Mouse (Mus musculus) kidney, adult 9 months (tissue): Measurements from ENCODE around the gene Def8.
A peak's percentile ranks its signal among the peaks of the same experiment; 100 is the strongest.

Experiments
- DNase-seq: peaks from one replicate; pipeline ENCODE4 v3.0.0; 2022

The Def8 gene

DNA sequence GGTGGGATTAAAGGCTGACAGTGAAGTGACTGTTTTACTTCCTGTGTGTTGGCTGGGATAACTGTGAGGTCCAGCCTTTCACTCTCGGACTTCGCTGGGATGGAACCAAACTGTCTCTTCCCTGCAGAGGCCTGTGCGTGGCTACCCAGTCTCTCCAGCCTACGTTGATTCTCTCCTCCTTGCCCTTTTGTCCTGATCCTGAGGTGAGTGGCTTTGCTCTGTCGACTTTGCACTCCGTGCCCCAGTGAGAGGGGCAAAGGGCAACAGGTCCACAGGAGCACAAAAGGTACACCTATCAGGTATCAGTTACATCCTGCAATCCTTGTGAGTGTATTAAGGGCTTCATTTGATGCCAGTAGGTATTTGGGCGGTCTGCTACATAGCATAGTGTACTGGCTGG is at the start of gene Def8:
Def8 (plus strand) TSS at position 87 of the 400 bp plus-strand sequence.
- peak; percentile 84 for DNase-seq

DNA sequence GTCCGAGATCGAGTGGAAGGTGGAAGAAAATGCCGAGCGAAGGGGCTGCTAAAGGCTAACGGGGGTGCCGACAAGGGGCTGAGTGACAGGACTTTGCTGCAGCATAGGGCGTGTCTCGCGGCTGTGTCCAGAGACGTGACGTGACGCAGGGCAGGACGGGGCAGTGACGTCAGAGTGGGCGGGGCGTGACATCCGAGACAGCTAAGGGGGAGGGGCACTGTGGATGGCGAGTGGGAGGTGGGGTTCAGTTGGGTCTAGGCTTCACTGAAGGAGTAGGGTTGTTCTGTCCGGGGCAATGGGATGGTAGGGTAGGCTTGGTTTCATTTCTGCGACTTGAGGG is 49.1 kb upstream of the Def8 start:
- peak; percentile 95 for DNase-seq

DNA sequence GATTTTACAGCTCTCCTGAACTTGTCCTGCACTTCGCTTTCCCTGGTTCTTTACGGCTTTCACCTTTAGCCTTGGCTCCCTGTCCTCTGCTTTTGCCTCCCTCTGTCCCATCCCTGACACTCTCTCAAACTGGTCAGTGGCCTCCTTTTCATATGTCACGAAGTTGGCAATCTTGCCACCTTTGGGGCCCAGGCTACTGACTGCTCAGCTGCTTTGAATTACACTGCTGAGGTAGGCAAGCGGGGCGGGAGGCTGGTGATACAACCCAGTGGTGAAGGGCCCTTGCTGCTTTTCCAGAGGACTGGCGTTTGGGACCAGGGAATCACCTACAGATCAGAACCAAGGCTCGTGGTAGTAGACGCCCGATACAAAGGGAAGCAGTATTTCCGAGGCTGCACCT is 47.6 kb upstream of the Def8 start:
- no peak for DNase-seq

DNA sequence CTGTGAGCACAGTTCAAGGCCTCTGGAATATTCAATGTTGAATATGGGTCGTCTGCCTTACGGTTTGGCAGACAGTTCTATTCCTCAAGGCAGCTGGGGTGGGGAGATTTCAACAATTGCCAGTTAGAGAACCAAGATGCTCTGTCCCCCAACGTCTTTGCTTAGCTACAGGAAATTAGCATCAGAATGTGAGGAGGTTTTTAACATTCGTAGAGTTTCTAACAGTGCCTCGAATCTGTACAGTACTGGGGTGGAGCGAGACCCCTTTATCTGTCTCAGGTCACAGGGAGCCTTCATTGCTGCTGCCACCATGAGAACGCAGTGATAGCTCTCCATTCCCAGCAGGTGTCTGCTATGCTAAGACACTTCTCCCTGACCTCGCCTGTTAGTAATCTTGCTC is 47.2 kb upstream of the Def8 start:
- no peak for DNase-seq

DNA sequence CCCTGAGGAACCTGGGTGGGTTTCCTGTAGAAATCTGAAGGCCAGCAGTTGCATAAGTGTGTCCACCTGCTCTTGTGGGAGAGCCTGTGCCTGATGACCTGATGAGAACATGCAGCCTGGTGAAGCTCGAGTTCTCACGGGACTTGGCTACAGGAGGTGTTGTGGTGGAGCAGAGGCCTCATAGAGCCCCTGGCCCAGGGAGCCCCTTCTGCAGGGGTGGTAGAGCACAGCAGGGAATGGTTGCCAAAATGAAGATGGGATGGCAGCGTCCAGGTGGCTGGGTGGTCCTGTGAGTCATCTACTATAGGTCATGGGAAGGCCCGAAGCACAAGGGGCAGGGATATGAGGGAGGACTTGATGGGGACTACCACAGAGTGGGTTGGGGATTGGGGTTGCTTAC is 41.6 kb upstream of the Def8 start:
- DNase-seq = no peak

DNA sequence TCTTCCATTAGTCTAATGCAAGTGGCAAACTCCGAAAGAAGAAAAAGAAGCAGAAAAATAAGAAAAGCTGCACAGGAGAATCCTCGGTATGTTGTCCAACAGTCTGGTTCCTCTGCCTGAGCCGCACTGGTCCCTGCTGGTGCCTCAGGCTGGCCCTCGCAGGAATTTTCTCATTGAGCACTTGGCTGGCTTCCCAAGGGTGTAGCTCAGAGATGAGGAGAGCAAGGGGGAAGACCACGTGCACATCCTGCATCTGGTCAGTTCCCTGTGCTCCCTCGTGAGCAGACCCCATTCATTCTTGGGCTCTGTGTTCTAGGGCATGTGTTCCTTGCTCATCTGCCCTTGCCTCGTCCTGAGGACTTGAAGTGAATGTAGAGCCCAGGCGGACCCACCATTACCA is 40.8 kb upstream of the Def8 start:
- no peak for DNase-seq

DNA sequence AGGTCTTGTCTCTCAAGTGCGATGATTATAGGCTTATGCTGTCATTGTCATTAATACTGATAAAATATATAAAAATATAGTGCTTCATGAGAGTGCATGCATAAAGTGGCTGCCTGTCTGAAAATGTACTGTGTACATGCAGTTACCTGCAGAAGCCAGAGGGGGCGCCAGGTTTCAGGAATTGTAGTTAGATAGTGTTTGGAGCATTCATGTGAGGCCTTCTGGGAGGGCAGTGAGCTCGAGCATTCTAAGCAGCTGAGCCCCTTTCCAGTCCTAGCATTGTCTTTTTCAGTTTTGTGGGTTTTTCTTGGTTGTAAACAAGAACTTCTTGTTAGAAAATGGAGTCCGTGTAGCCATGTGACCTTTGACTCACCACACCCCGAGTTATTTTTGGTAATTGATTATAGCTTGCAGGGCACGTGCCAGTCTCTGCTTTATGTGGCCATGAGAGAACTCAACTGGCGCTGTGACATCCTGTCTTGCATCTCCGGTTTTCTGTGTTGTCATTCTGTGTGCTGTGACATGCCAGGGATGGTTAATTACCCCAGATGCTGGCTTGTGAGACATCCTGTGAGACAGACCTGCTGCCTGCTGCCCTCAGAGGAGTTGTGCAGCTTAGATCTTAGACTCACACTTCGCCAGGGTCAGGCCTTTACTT is 38.3 kb upstream of the Def8 start:
- DNase-seq = peak; percentile 35

DNA sequence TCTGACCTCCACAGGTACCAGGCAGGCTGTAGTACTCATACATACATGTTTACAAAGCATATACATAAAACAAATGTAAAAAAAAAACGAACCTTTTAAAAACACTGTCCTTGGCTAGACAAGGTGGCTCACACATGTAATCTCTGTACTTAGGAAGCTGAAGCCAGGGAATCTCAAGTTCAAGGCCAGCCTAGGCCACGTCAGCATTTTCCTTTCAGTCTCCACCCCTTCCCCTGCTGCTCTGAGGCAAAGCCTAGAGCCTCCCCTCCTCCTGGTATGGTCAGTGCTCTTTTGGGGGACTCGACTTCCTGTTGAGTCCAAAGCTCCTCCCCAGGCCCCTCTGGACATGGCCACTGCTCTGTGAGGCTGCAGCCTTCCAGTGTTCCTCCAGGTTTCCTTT is 36.3 kb upstream of the Def8 start:
- no peak for DNase-seq

DNA sequence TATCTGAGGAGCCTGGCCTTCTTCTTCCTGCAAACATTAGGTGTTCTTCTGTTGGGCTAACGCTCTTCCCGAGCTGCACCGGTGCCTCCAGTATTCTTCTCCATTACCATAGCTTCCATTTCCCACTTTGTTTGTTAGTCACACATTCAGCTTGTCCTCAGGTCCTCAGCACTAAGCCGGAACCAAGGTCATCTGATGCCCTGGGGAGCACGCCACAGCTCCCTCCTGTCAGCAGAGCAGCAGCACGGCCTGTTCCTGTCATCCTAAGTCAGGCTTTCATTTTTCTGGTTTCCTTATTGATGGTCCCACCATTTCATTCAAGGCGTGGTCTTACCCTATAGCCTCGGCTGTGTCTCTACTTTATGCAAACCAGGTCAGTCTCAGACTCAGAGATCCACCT is 35.5 kb upstream of the Def8 start:
- no peak for DNase-seq

DNA sequence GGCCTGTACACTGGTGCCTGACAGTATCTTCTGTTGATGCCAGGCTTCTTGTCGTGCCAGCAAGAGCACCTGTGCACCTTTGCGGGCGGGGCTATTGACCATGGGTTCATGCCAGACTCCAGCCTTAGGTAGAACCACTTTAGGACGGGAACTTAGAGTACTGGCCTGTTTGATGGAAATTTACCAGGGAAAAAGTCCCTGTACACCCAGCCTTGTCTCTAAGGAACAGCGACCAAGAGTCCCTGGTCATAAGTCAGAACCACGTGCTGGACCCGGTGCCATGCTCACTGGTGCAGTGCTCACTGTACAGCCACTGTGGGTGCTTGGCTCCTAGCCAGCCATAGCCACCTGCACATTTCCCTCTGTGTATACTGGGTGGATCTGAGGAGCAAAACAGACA is 34.3 kb upstream of the Def8 start:
- DNase-seq = peak; percentile 38

DNA sequence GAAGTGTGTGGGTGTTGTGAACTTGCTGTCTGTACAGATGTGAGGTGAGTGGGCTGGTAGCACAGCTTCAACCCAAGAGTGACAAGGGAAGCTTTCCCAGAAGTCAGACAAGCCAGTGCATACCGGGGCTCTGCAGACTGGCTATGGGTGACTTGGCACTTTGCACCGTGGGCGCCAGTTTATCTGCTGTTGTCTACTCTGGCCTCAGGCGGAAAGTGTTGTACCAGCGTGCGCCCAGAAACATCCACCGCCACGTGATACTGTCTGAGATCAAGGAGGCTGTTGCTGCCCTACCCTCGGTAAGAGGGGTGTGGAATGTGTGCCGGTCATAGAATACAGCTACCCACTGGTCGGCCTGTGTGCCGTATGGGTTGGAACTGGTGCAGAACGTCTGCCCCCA is 25.0 kb upstream of the Def8 start:
- DNase-seq = no peak

DNA sequence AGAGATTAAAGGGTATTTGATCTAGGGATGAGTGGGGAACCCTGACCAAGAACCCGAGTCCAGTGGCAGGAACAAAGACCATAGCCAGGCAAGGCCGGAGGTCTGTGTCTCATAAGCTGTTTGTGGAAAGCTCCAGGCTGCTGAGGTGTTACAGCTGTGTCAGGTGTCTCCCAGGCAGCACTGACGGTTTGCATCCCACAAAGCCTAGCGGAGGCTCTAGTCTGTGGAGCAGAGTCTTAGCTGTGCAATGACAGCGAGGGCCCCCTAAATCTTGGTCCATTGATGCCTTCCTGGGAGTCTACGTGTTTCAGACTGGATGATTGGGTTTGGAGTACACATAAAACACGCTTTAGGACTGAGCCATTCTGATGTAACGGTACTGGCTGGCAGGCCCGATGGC is 21.4 kb upstream of the Def8 start:
- DNase-seq = no peak

DNA sequence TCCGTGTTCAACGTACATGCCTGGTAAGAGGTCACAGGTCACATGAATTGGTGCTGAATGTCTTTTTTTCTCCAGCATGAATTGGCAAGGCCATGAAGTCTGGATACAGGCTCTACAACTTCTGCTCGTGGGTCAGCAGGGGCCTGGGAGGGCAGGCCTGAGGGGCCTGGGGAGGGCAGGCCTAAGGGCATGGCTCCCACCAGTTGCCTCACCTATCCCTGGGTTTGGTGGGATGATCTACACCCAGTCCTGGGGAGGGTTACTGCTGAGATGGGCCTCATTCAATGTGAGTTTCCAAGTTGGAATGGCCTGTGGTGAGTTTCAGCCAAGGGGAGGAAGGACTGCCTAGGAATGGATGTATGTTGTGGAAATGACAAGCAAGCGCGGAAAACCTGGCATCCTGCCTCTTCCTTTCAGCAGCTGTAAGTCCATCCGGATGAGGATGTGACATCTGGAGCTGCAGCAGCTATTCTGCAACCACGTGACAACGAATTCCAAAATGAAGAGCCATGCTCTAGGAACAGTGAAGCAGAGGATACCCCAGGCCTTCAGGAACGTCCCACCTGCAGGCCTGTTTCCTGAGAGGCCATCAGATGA is 20.5 kb upstream of the Def8 start:
- no peak for DNase-seq

DNA sequence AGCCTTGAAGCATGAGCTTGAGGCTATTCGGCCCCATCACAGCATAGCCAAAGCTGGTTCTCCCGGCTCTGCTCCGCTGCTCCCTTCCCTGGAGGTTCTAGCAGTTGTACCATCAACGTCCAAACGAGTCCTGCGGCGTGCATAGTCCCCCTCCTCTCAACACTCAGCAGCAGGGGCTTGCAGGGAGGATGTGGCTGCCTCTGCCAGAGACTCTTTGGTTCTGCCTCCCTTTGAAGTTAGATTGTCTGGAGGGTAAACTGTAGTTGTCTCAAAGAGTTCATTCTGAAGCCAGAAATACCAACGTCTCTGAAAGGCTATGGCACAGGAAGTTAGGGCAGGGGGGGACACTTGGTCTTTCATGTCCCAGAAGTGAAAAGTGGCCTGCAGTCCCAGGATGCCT is 18.8 kb upstream of the Def8 start:
- DNase-seq = no peak

DNA sequence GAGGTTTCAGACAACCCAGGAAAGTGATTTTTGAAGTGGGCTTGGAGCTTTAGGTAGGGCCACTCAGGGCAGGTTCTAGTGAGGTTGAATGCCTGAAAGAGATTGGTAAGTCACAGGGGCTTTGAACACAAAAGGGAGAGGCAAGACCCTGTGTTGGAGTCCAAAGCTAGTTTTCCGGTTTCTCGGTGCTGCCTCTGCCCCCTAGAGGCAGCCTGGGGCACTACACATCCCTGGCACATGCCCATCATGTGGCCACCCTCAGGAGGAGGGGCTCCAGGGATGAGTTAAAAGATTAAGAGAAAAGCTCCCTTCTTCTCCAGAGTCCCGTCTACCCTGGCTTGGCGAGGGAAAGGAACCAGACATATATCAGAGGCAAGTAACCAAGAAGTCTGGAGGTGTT is 16.5 kb upstream of the Def8 start, which contains the start of gene Mc1r:
Mc1r (plus strand) TSS at position 322 of the 400 bp plus-strand sequence.
- peak; percentile 76 for DNase-seq

DNA sequence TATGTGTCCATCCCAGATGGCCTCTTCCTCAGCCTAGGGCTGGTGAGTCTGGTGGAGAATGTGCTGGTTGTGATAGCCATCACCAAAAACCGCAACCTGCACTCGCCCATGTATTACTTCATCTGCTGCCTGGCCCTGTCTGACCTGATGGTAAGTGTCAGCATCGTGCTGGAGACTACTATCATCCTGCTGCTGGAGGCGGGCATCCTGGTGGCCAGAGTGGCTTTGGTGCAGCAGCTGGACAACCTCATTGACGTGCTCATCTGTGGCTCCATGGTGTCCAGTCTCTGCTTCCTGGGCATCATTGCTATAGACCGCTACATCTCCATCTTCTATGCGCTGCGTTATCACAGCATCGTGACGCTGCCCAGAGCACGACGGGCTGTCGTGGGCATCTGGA is 15.7 kb upstream of the Def8 start:
- DNase-seq = no peak

DNA sequence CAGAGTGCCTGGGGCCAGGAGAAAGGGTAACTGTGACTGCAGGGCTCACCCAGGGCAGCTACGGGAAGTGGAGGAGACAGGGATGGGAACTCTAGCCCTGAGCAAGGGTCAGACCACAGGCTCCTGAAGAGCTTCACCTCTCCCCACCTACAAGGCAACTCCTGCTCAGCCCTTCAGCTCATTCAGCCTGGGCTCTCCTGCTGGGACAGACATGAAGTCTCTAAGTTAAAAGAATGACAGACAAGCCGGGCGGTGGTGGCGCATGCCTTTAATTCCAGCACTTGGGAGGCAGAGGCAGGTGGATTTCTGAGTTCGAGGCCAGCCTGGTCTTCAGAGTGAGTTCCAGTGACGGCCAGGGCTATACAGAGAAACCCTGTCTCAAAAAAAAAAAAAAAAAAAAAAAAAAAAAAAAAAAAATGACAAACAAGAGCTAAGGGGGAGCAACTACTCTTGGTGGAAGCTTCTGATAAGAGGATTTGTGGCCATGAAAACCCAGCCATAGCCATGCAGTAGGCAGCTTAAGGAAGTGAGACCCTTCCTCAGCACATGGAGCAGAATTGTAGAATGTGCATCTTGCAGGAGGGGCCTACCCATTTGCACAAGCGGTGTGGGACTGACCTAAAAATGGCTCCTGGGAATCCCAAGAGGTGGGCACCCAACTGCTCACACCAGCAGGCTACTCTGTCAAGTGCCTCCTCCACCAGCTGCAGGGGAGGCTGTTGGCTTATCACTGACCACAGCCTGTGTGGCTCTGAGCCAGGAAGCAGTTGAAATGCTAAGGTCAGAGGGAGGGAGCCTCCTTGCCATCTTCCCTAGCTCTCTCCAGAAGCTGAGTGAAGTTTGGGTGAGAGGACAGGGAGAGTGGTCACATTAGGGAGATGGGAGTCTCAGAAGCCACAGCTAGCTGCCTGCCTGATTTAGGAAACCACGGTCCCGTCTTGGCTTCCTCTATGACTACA is 14.5 kb upstream of the Def8 start:
- no peak for DNase-seq

DNA sequence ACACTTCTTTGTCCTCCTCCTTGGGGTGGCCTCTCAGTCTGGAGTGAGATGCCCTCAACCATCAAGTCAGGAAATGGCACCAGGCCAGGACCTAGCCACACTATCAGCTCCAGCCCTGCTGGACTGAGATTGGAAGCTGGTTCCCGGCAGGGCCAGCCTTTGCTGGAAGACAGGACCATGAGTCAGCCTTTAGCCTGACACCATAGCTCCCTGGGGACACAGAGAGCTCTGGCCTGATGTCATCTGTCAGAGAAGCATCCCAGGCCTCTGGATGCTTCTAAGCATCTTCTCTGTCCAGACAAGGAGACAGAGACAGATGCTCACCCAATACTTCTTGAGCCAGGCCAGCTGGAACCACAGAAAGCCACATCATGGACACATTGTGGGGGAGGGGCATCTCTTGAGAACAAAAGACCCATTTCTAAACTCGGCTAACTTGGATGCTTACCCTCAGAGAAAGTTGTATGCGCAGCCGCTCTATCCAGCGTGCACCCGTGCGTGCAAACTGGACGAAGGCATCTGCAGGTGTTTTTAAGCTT is 13.2 kb upstream of the Def8 start:
- no peak for DNase-seq

DNA sequence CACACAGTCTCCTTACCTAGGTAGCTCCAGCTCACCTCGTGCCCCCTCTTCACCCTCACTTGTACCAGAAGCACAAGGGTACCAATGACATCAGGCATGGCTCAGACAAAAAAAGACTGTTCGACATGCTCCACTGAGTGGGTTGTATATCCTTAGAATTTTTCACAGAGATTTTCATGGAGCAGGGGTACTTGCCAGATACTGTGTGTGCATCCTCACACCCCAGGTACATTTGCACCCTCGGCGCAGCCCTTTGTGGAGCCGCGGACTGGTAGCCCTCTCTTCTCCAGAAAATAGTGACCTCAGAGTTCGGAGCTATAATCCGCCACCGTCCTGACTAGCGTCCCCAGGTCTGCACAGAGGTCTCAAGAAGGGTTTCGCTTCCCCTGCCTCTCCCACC is 12.5 kb upstream of the Def8 start:
- no peak for DNase-seq

DNA sequence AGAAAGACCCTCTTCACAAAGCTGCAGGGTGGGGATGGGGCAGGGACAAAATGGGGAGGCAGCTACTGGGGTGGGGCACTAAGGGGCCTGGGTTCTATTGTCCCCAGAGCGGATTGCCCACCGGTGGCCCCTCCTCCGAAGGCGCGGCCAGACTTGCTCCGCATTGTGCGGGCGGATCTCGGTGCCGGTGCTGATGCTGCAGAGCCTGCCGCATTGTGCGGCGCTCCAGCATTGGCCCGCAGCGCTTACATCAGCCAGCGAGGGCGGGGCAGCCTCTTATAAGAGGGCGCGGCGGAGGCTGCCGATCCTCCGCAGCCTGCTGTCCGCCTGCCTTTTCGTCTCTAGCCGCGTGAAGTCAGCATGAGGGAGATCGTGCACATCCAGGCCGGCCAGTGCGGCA is 12.1 kb upstream of the Def8 start, which contains the start of gene Tubb3:
Tubb3 (plus strand) TSS at position 179 of the 400 bp plus-strand sequence.
- no peak for DNase-seq

DNA sequence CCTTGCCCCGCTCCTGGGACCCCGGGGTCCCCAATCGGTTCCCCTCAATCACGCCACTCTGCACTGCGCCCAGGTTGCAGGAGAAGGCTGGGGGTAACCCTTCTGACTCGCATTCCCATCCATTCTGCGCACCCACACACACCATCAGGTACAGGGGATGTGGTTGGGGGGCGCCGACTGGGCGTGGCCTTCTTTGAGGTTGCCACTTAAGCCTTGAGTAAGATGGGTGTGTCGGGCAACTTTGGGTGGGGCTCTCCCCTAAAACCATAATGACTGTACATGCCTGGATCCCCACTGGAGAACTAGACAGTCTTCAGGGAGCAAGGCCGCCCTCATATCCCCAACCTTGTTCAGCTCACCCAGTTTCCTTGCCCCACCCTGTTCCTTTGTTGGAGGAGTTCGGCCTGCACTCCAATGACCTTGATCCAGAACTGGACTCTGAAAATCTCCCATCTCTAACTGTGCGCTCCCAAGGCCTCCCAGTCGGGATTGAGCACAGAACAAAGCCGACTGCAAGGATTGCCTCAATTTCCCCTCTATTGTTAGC is 11.5 kb upstream of the Def8 start:
- no peak for DNase-seq

DNA sequence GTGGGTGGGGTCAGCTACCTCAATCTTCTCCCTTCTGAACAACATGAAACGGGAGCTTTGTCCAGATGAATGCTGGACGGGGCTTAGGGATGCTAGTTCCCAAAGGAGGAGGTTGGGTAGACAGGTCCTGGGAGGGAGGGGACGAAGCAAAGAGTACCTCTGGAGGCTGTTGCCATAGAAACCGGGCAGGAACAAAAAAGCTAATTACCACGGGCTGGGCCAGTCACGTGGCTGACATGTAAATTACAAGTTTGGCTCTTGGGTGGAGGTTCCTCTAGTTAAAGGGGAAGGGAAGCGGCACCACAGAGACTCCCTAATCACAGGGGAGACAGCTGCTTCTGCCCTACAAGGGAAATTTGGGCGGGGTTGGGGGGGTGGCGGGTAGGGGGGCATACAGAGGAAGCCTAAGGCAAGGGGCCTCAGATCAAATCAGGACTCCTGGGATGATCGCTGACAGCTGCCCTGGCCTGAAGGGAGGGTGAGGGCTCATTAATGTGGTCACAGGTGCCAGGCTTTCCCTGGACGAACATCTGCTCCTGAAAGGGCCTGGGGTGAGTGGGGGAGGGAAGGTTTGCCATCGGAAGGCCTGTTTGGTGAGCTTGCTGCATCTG is 10.7 kb upstream of the Def8 start:
- no peak for DNase-seq

DNA sequence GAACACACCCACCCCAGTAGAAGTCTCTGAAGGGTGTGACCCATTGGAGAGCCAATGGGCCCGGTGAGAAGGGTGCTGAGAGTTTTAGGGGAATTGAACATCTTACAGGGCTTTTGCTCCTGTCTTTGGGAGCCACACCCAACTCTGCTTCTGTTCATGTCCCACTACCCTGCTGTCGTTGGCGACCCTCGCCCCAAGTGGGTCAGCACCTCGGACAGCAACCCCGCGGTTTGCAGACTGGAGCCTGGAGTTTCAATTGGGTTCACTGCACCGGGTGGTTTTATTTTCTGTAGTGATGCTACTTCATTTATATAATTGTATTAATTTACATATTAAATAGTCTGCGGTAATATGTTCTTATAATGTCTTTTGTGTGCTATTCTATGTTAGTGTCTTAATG is 9.1 kb upstream of the Def8 start:
- no peak for DNase-seq
